Mouse (Mus musculus) myocyte (in vitro differentiated cells): ENCODE data around the gene Sgsm1. TPM values are rescaled to one million over a fixed set of nuclear protein-coding genes. Genes with fewer than 3 reads are reported as not detected.

Experiments
- H3K27me3 ChIP-seq: one replicate; pipeline ENCODE4 v1.6.1; 2011; ENCODE audit not compliant: control insufficient read depth, insufficient read depth, insufficient read length
- H3K36me3 ChIP-seq: one replicate; pipeline ENCODE4 v1.6.1; 2011; ENCODE audit not compliant: control insufficient read depth, insufficient read depth
- H3K4me2 ChIP-seq: one replicate; pipeline ENCODE4 v1.6.1; 2011; ENCODE audit warnings: low read depth, control low read depth
- H3K4me3 ChIP-seq: one replicate; pipeline ENCODE4 v1.5.1; 2011; ENCODE audit warnings: mild to moderate bottlenecking, control low read depth, moderate library complexity
- H3K79me2 ChIP-seq: one replicate; pipeline ENCODE4 v1.6.1; 2011; ENCODE audit not compliant: control insufficient read depth, insufficient read depth
- H3ac ChIP-seq: one replicate; pipeline ENCODE4 v1.6.1; 2011; ENCODE audit not compliant: control insufficient read depth, insufficient read length
- CEBPB ChIP-seq: IDR thresholded peaks from 2 replicates; pipeline ENCODE4 v1.6.1; 2011; ENCODE audit warnings: mild to moderate bottlenecking, moderate library complexity; ENCODE audit not compliant: poor library complexity, insufficient read depth, severe bottlenecking
- E2F4 ChIP-seq: IDR thresholded peaks from one replicate; pipeline ENCODE4 v1.6.1; 2011; ENCODE audit warnings: mild to moderate bottlenecking, control low read depth, moderate library complexity; ENCODE audit not compliant: insufficient read depth
- MAX ChIP-seq: IDR thresholded peaks from one replicate; pipeline ENCODE4 v1.6.1; 2011; ENCODE audit warnings: low read depth, mild to moderate bottlenecking, control low read depth
- MYOD1 ChIP-seq, 3 experiments: IDR thresholded peaks; one replicate each; pipeline ENCODE4 v1.6.1; 2011; ENCODE audit warnings: control low read depth in 2 of 3, low read depth in 2 of 3, mild to moderate bottlenecking in 2 of 3, moderate library complexity in 1 of 3; ENCODE audit not compliant: insufficient read length in 2 of 3, control insufficient read depth in 1 of 3
- MYOG ChIP-seq, 3 experiments: IDR thresholded peaks; one replicate each; pipeline ENCODE4 v1.6.1; 2011; ENCODE audit warnings: control low read depth in 2 of 3, low read depth in 2 of 3, mild to moderate bottlenecking in 2 of 3; ENCODE audit not compliant: insufficient read length in 2 of 3, control insufficient read depth in 1 of 3, insufficient read depth in 1 of 3
- POLR2A ChIP-seq: IDR thresholded peaks from one replicate; pipeline ENCODE4 v1.6.1; 2011; ENCODE audit warnings: low read depth, mild to moderate bottlenecking, control low read depth, moderate library complexity; ENCODE audit not compliant: insufficient read length
- POLR2AphosphoS2 ChIP-seq: IDR thresholded peaks from one replicate; pipeline ENCODE4 v1.6.1; 2011; ENCODE audit warnings: low read depth, control low read depth; ENCODE audit not compliant: insufficient read length
- REST ChIP-seq: IDR thresholded peaks from one replicate; pipeline ENCODE4 v1.6.1; 2011; ENCODE audit warnings: mild to moderate bottlenecking, control low read depth, moderate library complexity; ENCODE audit not compliant: insufficient read depth, insufficient read length
- SRF ChIP-seq: IDR thresholded peaks from one replicate; pipeline ENCODE4 v1.6.1; 2011; ENCODE audit warnings: low read depth; ENCODE audit not compliant: control insufficient read depth, insufficient read length
- TCF12 ChIP-seq: IDR thresholded peaks from one replicate; pipeline ENCODE4 v1.6.1; 2011; ENCODE audit warnings: mild to moderate bottlenecking, control low read depth; ENCODE audit not compliant: poor library complexity, insufficient read depth, severe bottlenecking
- TCF3 ChIP-seq: IDR thresholded peaks from one replicate; pipeline ENCODE4 v1.6.1; 2011; ENCODE audit warnings: low read depth, control low read depth; ENCODE audit not compliant: insufficient read length
- USF1 ChIP-seq: IDR thresholded peaks from one replicate; pipeline ENCODE4 v1.6.1; 2011; ENCODE audit warnings: low read depth, mild to moderate bottlenecking, control low read depth, moderate library complexity
- polyA plus RNA-seq: library from polyadenylated mRNA; unstranded; fragments of >200 nt; fragmentation: generic; extraction: Trizol; gene quantifications from one replicate; pipeline ENCODE4 v1.2.1, GENCODE M21; 2012; ENCODE audit warnings: missing spikeins

Sgsm1 gene
- polyA plus RNA-seq, 1 experiment = 3.6 TPM

GRCm38 (mm10) chr5:113280138-113280856 is 30.3 kb downstream of the Sgsm1 start:
- peak overlapping the region; percentile 19 for H3K4me3 ChIP-seq
- no peaks in the 10 kb centered on the region for H3K27me3 ChIP-seq
- no peak overlapping the region for H3ac ChIP-seq
- H3K36me3 ChIP-seq = no peaks in the 10 kb centered on the region
- TF ChIP-seq POLR2AphosphoS2 (no peak), USF1 (peak; percentile 85)
- peak overlapping the region; percentile 45 for H3K4me2 ChIP-seq
- H3K79me2 ChIP-seq = no peaks in the 10 kb centered on the region

DNA sequence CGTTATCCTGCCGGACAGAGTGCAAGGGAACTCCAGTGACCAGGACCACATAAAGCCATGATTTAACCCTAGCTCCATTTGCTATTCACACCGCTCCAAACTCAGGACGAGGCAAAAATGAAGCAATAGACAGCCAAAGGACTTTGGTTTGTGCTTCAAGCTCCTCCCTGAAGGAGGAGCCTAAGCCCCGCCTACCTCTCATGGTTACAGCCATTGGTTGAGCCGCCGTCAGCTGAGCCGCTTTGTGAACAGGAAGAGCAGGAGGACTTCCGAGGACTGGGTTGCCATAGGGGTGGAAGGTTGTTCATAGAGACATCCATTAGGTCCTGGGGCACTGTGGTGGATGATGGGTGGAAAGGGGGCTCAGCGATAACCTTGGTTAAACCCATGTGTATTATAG is 34.7 kb downstream of the Sgsm1 start:
- Histone ChIP-seq H3K27me3 (no peaks in the 10 kb centered on the region), H3K4me2 (no peak overlapping the region), H3ac (no peak overlapping the region), H3K79me2 (no peaks in the 10 kb centered on the region), H3K36me3 (no peaks in the 10 kb centered on the region), H3K4me3 (no peak overlapping the region)
- TF ChIP-seq SRF (no peak), E2F4 (no peak), MYOD1 (IDR thresholded peaks at IDR 0.05; ENCODE audit: control insufficient read depth in 1 of 3, insufficient read length in 2 of 3, low read depth in 2 of 3) (no peak), POLR2A (no peak), CEBPB (no peak), TCF3 (no peak), MYOG (IDR thresholded peaks at IDR 0.05; ENCODE audit: control insufficient read depth in 1 of 3, insufficient read depth in 1 of 3, insufficient read length in 2 of 3, low read depth in 2 of 3) (no peak), USF1 (no peak), MAX (no peak), TCF12 (no peak), REST (no peak), POLR2AphosphoS2 (no peak)

DNA sequence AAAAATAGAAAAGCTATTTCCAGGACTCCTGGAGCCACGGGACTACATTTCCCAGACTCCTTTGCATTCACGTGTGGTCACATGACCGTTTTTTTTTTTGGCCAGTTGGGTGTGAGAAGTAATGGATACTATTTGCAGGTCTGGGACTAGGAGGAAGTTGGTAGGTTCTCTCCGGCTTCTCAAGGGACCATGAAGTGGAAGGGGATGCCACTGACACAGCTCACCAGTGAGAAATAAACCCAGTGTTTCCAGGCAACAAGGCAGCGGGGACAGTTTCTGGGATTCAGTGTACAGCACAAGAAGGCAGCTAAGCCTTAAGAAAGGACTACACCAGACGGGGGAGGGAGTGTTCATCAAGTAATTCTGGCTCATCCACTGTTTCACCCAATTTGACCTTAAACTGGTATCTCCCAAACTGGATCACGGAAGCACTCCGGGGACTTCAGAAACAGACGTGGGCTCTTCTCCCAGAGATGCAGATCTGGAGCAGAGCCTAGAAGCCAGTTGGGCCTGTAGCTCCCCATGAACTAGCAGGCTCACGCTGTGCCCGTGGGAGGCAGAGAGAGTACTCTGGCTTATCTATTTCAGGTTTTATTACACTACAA is 39.3 kb downstream of the Sgsm1 start:
- H3K36me3 ChIP-seq = no peaks in the 10 kb centered on the region
- no peaks in the 10 kb centered on the region for H3K79me2 ChIP-seq
- no peaks in the 10 kb centered on the region for H3K27me3 ChIP-seq
- TF ChIP-seq MYOD1 (IDR thresholded peaks at IDR 0.05; ENCODE audit: control insufficient read depth in 1 of 3, insufficient read length in 2 of 3, low read depth in 2 of 3) = no peak
- TF ChIP-seq USF1 = peak; percentile 81
- no peak overlapping the region for H3K4me2 ChIP-seq
- H3ac ChIP-seq = no peak overlapping the region
- no peak overlapping the region for H3K4me3 ChIP-seq

- H3K36me3 ChIP-seq = no peaks in the 10 kb centered on the region
- no peak for TF ChIP-seq TCF3
- TF ChIP-seq TCF12 = no peak
- no peak for TF ChIP-seq MYOG (IDR thresholded peaks at IDR 0.05; ENCODE audit: control insufficient read depth in 1 of 3, insufficient read depth in 1 of 3, insufficient read length in 2 of 3, low read depth in 2 of 3)
- no peak for TF ChIP-seq SRF
- no peak for TF ChIP-seq CEBPB
- no peak for TF ChIP-seq E2F4
- TF ChIP-seq POLR2AphosphoS2 = no peak
- no peak for TF ChIP-seq MYOD1 (IDR thresholded peaks at IDR 0.05; ENCODE audit: control insufficient read depth in 1 of 3, insufficient read length in 2 of 3, low read depth in 2 of 3)
- TF ChIP-seq MAX = no peak
- no peak for TF ChIP-seq USF1
- H3ac ChIP-seq = no peak overlapping the region
- no peaks in the 10 kb centered on the region for H3K27me3 ChIP-seq
- H3K4me2 ChIP-seq = no peak overlapping the region
- H3K79me2 ChIP-seq = no peaks in the 10 kb centered on the region
- no peak overlapping the region for H3K4me3 ChIP-seq
Observed at GRCm38 (mm10) chr5:113270043-113270442, 40.5 kb downstream of the Sgsm1 start.

DNA sequence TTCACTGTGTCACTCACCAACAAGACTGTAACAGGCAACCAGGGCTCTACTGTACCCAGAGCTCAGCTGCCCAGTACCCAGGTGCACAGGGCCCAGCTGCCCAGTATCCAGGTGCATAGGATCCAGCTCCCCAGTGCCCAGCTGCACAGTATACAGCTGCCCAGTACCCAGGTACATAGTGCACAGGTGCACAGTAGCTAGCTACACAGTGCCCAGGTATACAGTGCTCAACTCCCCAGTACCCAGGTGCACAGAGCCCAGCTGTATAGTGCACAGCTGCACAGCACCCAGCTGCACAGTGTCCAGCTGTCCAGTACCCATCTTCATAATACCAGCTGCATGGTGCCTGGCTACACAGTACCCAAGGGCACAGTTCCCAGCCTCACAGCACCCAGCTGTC is 42.3 kb downstream of the Sgsm1 start:
- Histone ChIP-seq H3K4me2 (no peak overlapping the region), H3K4me3 (no peak overlapping the region), H3K27me3 (no peaks in the 10 kb centered on the region), H3ac (no peak overlapping the region), H3K36me3 (no peaks in the 10 kb centered on the region), H3K79me2 (no peaks in the 10 kb centered on the region)
- TF ChIP-seq E2F4 (no peak), POLR2A (no peak), TCF12 (no peak), TCF3 (no peak), CEBPB (no peak), MAX (no peak), USF1 (no peak), MYOG (IDR thresholded peaks at IDR 0.05; ENCODE audit: control insufficient read depth in 1 of 3, insufficient read depth in 1 of 3, insufficient read length in 2 of 3, low read depth in 2 of 3) (no peak)
